Comparison of ENCODE assay signal across 27 mouse cellular contexts in genomic region chr5:102244706-102245105, GRCm38 (mm10).
"Had no signal": no experiment of that assay in that cellular context is flagged by ENCODE, and none has a peak within 500 bp of the region (broad histone marks: within the 10 kb centered on the region; RNA-seq: fewer than 3 reads in every experiment).

No protein-coding gene starts in this region.

- H3K9me3 ChIP-seq: heart, embryonic 13.5 days; heart, embryonic 15.5 days; hindbrain, embryonic 13.5 days; hindbrain, embryonic 15.5 days; kidney, embryonic 15.5 days; limb, embryonic 13.5 days; limb, embryonic 15.5 days; liver, embryonic 12.5 days had no signal

- H3K27me3 ChIP-seq: heart, embryonic 13.5 days; heart, embryonic 15.5 days; hindbrain, embryonic 13.5 days; hindbrain, embryonic 15.5 days; kidney, embryonic 15.5 days; limb, embryonic 15.5 days; liver, embryonic 12.5 days had no signal

- H3K27ac ChIP-seq: heart, adult 2 months; heart, embryonic 13.5 days; heart, embryonic 15.5 days; hindbrain, embryonic 13.5 days; hindbrain, embryonic 15.5 days; hindbrain, postnatal 0 days; kidney, embryonic 15.5 days; kidney, postnatal 0 days; limb, embryonic 13.5 days; limb, embryonic 15.5 days; liver, embryonic 12.5 days; liver, embryonic 14.5 days had no signal

- H3K4me1 ChIP-seq: heart, embryonic 15.5 days; kidney, embryonic 15.5 days; limb, embryonic 13.5 days; limb, embryonic 15.5 days; liver, embryonic 12.5 days had no signal

- H3K36me3 ChIP-seq: heart, embryonic 13.5 days; heart, embryonic 15.5 days; hindbrain, embryonic 13.5 days; hindbrain, embryonic 15.5 days; kidney, embryonic 15.5 days; limb, embryonic 13.5 days; limb, embryonic 15.5 days; liver, embryonic 12.5 days had no signal

- DNase-seq: gastrocnemius, postnatal 14 days; gastrocnemius, postnatal 36 days; heart, adult 11 months; heart, adult 2 months; heart, postnatal 14 days; heart, postnatal 36 days; kidney, adult 11 months; kidney, adult 2 months; kidney, adult 9 months; kidney, postnatal 14 days; kidney, postnatal 36 days; layer of hippocampus, adult 9-11 months; layer of hippocampus, postnatal 36 days; left cerebral cortex, postnatal 4 days had no signal

- H3K4me3 ChIP-seq: heart, adult 2 months; heart, embryonic 13.5 days; heart, embryonic 15.5 days; hindbrain, embryonic 13.5 days; hindbrain, embryonic 15.5 days; kidney, embryonic 15.5 days; limb, embryonic 13.5 days; limb, embryonic 15.5 days; liver, embryonic 12.5 days had no signal

- H3K4me2 ChIP-seq: heart, embryonic 11.5 days; heart, embryonic 13.5 days; heart, embryonic 15.5 days; hindbrain, embryonic 13.5 days; hindbrain, embryonic 15.5 days; kidney, embryonic 15.5 days; limb, embryonic 13.5 days; limb, embryonic 15.5 days; liver, embryonic 12.5 days had no signal

- H3K9ac ChIP-seq: heart, embryonic 13.5 days; heart, embryonic 15.5 days; hindbrain, embryonic 13.5 days; hindbrain, embryonic 15.5 days; kidney, embryonic 15.5 days; limb, embryonic 13.5 days; limb, embryonic 15.5 days; liver, embryonic 12.5 days; liver, embryonic 14.5 days had no signal

- ATAC-seq: hindbrain, postnatal 0 days; intestine, embryonic 16.5 days; liver, embryonic 12.5 days had no signal
